Mouse (Mus musculus) myocyte (in vitro differentiated cells): ENCODE results near the gene Ltb4r2. TPM values are rescaled to one million over a fixed set of nuclear protein-coding genes. Genes with fewer than 3 reads are reported as not detected.

Source experiments
- H3K27me3 ChIP-seq: one replicate; pipeline ENCODE4 v1.6.1; 2011; ENCODE audit not compliant: control insufficient read depth, insufficient read depth, insufficient read length
- H3K36me3 ChIP-seq: one replicate; pipeline ENCODE4 v1.6.1; 2011; ENCODE audit not compliant: control insufficient read depth, insufficient read depth
- H3K4me2 ChIP-seq: one replicate; pipeline ENCODE4 v1.6.1; 2011; ENCODE audit warnings: low read depth, control low read depth
- H3K4me3 ChIP-seq: one replicate; pipeline ENCODE4 v1.5.1; 2011; ENCODE audit warnings: mild to moderate bottlenecking, control low read depth, moderate library complexity
- H3K79me2 ChIP-seq: one replicate; pipeline ENCODE4 v1.6.1; 2011; ENCODE audit not compliant: control insufficient read depth, insufficient read depth
- H3ac ChIP-seq: one replicate; pipeline ENCODE4 v1.6.1; 2011; ENCODE audit not compliant: control insufficient read depth, insufficient read length
- CEBPB ChIP-seq: IDR thresholded peaks from 2 replicates; pipeline ENCODE4 v1.6.1; 2011; ENCODE audit warnings: mild to moderate bottlenecking, moderate library complexity; ENCODE audit not compliant: poor library complexity, insufficient read depth, severe bottlenecking
- E2F4 ChIP-seq: IDR thresholded peaks from one replicate; pipeline ENCODE4 v1.6.1; 2011; ENCODE audit warnings: mild to moderate bottlenecking, control low read depth, moderate library complexity; ENCODE audit not compliant: insufficient read depth
- MAX ChIP-seq: IDR thresholded peaks from one replicate; pipeline ENCODE4 v1.6.1; 2011; ENCODE audit warnings: low read depth, mild to moderate bottlenecking, control low read depth
- MYOD1 ChIP-seq, 3 experiments: IDR thresholded peaks; one replicate each; pipeline ENCODE4 v1.6.1; 2011; ENCODE audit warnings: control low read depth in 2 of 3, low read depth in 2 of 3, mild to moderate bottlenecking in 2 of 3, moderate library complexity in 1 of 3; ENCODE audit not compliant: insufficient read length in 2 of 3, control insufficient read depth in 1 of 3
- MYOG ChIP-seq, 3 experiments: IDR thresholded peaks; one replicate each; pipeline ENCODE4 v1.6.1; 2011; ENCODE audit warnings: control low read depth in 2 of 3, low read depth in 2 of 3, mild to moderate bottlenecking in 2 of 3; ENCODE audit not compliant: insufficient read length in 2 of 3, control insufficient read depth in 1 of 3, insufficient read depth in 1 of 3
- POLR2A ChIP-seq: IDR thresholded peaks from one replicate; pipeline ENCODE4 v1.6.1; 2011; ENCODE audit warnings: low read depth, mild to moderate bottlenecking, control low read depth, moderate library complexity; ENCODE audit not compliant: insufficient read length
- POLR2AphosphoS2 ChIP-seq: IDR thresholded peaks from one replicate; pipeline ENCODE4 v1.6.1; 2011; ENCODE audit warnings: low read depth, control low read depth; ENCODE audit not compliant: insufficient read length
- REST ChIP-seq: IDR thresholded peaks from one replicate; pipeline ENCODE4 v1.6.1; 2011; ENCODE audit warnings: mild to moderate bottlenecking, control low read depth, moderate library complexity; ENCODE audit not compliant: insufficient read depth, insufficient read length
- SRF ChIP-seq: IDR thresholded peaks from one replicate; pipeline ENCODE4 v1.6.1; 2011; ENCODE audit warnings: low read depth; ENCODE audit not compliant: control insufficient read depth, insufficient read length
- TCF12 ChIP-seq: IDR thresholded peaks from one replicate; pipeline ENCODE4 v1.6.1; 2011; ENCODE audit warnings: mild to moderate bottlenecking, control low read depth; ENCODE audit not compliant: poor library complexity, insufficient read depth, severe bottlenecking
- TCF3 ChIP-seq: IDR thresholded peaks from one replicate; pipeline ENCODE4 v1.6.1; 2011; ENCODE audit warnings: low read depth, control low read depth; ENCODE audit not compliant: insufficient read length
- USF1 ChIP-seq: IDR thresholded peaks from one replicate; pipeline ENCODE4 v1.6.1; 2011; ENCODE audit warnings: low read depth, mild to moderate bottlenecking, control low read depth, moderate library complexity
- polyA plus RNA-seq: library from polyadenylated mRNA; unstranded; fragments of >200 nt; fragmentation: generic; extraction: Trizol; gene quantifications from one replicate; pipeline ENCODE4 v1.2.1, GENCODE M21; 2012; ENCODE audit warnings: missing spikeins

Gene Ltb4r2
- polyA plus RNA-seq, 1 experiment: 0.01 TPM

DNA sequence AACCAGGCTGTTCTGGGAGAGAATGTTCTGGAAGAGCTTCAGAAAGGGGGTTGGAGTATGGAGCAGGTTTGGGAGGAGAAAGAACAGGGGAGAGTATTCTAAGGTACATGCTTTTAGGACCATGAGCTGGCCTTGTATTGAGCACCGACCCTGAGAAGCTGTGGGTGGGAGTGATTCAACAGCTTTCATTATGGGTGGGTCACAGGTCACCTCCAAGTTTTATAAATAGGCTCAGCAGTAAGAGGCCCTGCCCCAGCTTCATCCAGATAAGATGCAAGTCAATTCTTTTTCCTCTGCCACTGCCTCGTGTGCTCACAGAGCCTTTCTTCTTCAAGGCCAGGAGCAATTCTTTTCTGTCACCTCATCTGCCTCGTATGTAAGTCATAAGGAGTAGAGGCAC lies 15.9 kb downstream of the Ltb4r2 start:
- Histone ChIP-seq H3K4me2 (no peak overlapping the region), H3K36me3 (no peaks in the 10 kb centered on the region), H3K79me2 (no peaks in the 10 kb centered on the region), H3ac (no peak overlapping the region), H3K4me3 (no peak overlapping the region), H3K27me3 (peaks cover 30% of the 10 kb centered on the region)
- TF ChIP-seq MYOD1 (IDR thresholded peaks at IDR 0.05; ENCODE audit: control insufficient read depth in 1 of 3, insufficient read length in 2 of 3, low read depth in 2 of 3): no peak
- TF ChIP-seq REST: no peak
- no peak for TF ChIP-seq MYOG (IDR thresholded peaks at IDR 0.05; ENCODE audit: control insufficient read depth in 1 of 3, insufficient read depth in 1 of 3, insufficient read length in 2 of 3, low read depth in 2 of 3)
- no peak for TF ChIP-seq TCF12
- no peak for TF ChIP-seq CEBPB
- TF ChIP-seq SRF: no peak
- TF ChIP-seq TCF3: no peak
- no peak for TF ChIP-seq POLR2AphosphoS2
- no peak for TF ChIP-seq MAX
- no peak for TF ChIP-seq USF1
- TF ChIP-seq POLR2A: no peak
- no peak for TF ChIP-seq E2F4

DNA sequence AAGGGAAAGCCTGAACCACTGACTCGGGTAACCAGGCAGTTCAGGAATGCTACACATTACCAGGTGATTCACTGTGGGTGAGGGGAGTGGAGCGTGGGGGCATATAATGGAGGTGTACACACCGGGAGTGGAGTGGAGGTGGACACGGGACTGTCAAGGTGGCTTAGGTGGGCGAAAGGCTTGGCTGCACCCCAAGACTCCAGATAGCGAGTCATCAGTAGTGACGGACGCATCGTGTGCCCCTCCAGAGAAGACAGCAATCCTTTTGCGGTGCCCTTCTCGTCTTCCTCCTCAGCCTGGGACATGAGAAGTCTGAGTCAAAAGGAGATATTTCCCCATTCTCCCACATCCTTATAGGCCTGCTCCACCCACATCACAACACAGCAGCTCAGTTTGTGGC lies 16.6 kb downstream of the Ltb4r2 start:
- Histone ChIP-seq H3K79me2 (no peaks in the 10 kb centered on the region), H3K27me3 (peaks cover 24% of the 10 kb centered on the region), H3ac (no peak overlapping the region), H3K4me2 (no peak overlapping the region), H3K36me3 (no peaks in the 10 kb centered on the region), H3K4me3 (no peak overlapping the region)
- no peak for TF ChIP-seq POLR2AphosphoS2
- TF ChIP-seq TCF12: no peak
- no peak for TF ChIP-seq POLR2A
- TF ChIP-seq MYOG (IDR thresholded peaks at IDR 0.05; ENCODE audit: control insufficient read depth in 1 of 3, insufficient read depth in 1 of 3, insufficient read length in 2 of 3, low read depth in 2 of 3): no peak
- TF ChIP-seq SRF: no peak
- TF ChIP-seq TCF3: no peak
- no peak for TF ChIP-seq REST
- TF ChIP-seq MAX: no peak
- TF ChIP-seq E2F4: no peak
- TF ChIP-seq MYOD1 (IDR thresholded peaks at IDR 0.05; ENCODE audit: control insufficient read depth in 1 of 3, insufficient read length in 2 of 3, low read depth in 2 of 3): no peak
- no peak for TF ChIP-seq CEBPB
- TF ChIP-seq USF1: no peak

- H3K79me2 ChIP-seq: no peaks in the 10 kb centered on the region
- H3ac ChIP-seq: no peak overlapping the region
- no peak overlapping the region for H3K4me3 ChIP-seq
- H3K36me3 ChIP-seq: no peaks in the 10 kb centered on the region
- H3K4me2 ChIP-seq: no peak overlapping the region
- TF ChIP-seq MAX (no peak), POLR2A (no peak), POLR2AphosphoS2 (no peak), MYOG (IDR thresholded peaks at IDR 0.05; ENCODE audit: control insufficient read depth in 1 of 3, insufficient read depth in 1 of 3, insufficient read length in 2 of 3, low read depth in 2 of 3) (no peak), TCF3 (no peak), MYOD1 (IDR thresholded peaks at IDR 0.05; ENCODE audit: control insufficient read depth in 1 of 3, insufficient read length in 2 of 3, low read depth in 2 of 3) (no peak), REST (no peak), TCF12 (no peak), USF1 (no peak), SRF (no peak), E2F4 (no peak), CEBPB (no peak)
- H3K27me3 ChIP-seq: peaks cover 18% of the 10 kb centered on the region
These were observed 17.5 kb downstream of the Ltb4r2 start for GRCm38 (mm10) chr14:55778686-55779085.

- H3K27me3 ChIP-seq: peaks cover 12% of the 10 kb centered on the region
- no peaks in the 10 kb centered on the region for H3K79me2 ChIP-seq
- H3K4me3 ChIP-seq: no peak overlapping the region
- H3K36me3 ChIP-seq: no peaks in the 10 kb centered on the region
- TF ChIP-seq MYOG (IDR thresholded peaks at IDR 0.05; ENCODE audit: control insufficient read depth in 1 of 3, insufficient read depth in 1 of 3, insufficient read length in 2 of 3, low read depth in 2 of 3) (no peak), TCF12 (no peak), POLR2A (no peak), TCF3 (no peak), E2F4 (no peak), CEBPB (no peak), MYOD1 (IDR thresholded peaks at IDR 0.05; ENCODE audit: control insufficient read depth in 1 of 3, insufficient read length in 2 of 3, low read depth in 2 of 3) (no peak), USF1 (no peak), MAX (no peak), SRF (no peak), POLR2AphosphoS2 (no peak), REST (no peak)
- H3ac ChIP-seq: no peak overlapping the region
- no peak overlapping the region for H3K4me2 ChIP-seq
These were observed 18.4 kb downstream of the Ltb4r2 start for GRCm38 (mm10) chr14:55779656-55780055.
